Mouse (Mus musculus): ENCODE measurements around the gene Nipal4. TPM values are rescaled to one million over a fixed set of nuclear protein-coding genes. Genes with fewer than 3 reads are reported as not detected.
A peak's percentile ranks its signal among the peaks of the same experiment; 100 is the strongest.

The Nipal4 gene
- polyA plus RNA-seq, 1 experiment from 2014 or later: 1.2 TPM

- H3K4me3 ChIP-seq (replicated peaks): no peak overlapping the region
- no peak for ATAC-seq (replicated peaks; ENCODE audit: low FRiP score)
- 93% methylated on average over 8 of the region's 8 CpGs for WGBS
- peaks cover 15% of the 10 kb centered on the region; the same call in 1 of the 2 replicates for H3K4me1 ChIP-seq
- no peak overlapping the region for H3K9ac ChIP-seq
- H3K27ac ChIP-seq: no peak overlapping the region
- no peak overlapping the region for H3K4me2 ChIP-seq
- no peaks in the 10 kb centered on the region for H3K27me3 ChIP-seq
- no peaks in the 10 kb centered on the region for H3K9me3 ChIP-seq (replicated peaks)
- H3K36me3 ChIP-seq: peaks cover 59% of the 10 kb centered on the region
Observed at GRCm38 (mm10) chr11:46123328-46123866, 42.9 kb downstream of the Nipal4 start.

GRCm38 (mm10) chr11:46122875-46123274 is 43.4 kb downstream of the Nipal4 start:
- ATAC-seq (replicated peaks; ENCODE audit: low FRiP score): no peak
- Histone ChIP-seq H3K4me3 (replicated peaks) (no peak overlapping the region), H3K4me1 (peaks cover 15% of the 10 kb centered on the region; the same call in 1 of the 2 replicates), H3K36me3 (peaks cover 63% of the 10 kb centered on the region), H3K9me3 (replicated peaks) (no peaks in the 10 kb centered on the region), H3K4me2 (no peak overlapping the region), H3K27me3 (no peaks in the 10 kb centered on the region), H3K9ac (no peak overlapping the region), H3K27ac (no peak overlapping the region)
- WGBS: 85% methylated on average over 4 of the region's 4 CpGs

GRCm38 (mm10) chr11:46121666-46122065 is 44.6 kb downstream of the Nipal4 start:
- Histone ChIP-seq H3K27me3 (no peaks in the 10 kb centered on the region), H3K9ac (no peak overlapping the region), H3K4me2 (no peak overlapping the region), H3K36me3 (peaks cover 56% of the 10 kb centered on the region), H3K9me3 (replicated peaks) (no peaks in the 10 kb centered on the region), H3K4me1 (peaks cover 10% of the 10 kb centered on the region; the same call in 1 of the 2 replicates), H3K27ac (no peak overlapping the region), H3K4me3 (replicated peaks) (no peak overlapping the region)
- 81% methylated on average over 4 of the region's 4 CpGs for WGBS
- ATAC-seq (replicated peaks; ENCODE audit: low FRiP score): no peak

- H3K27ac ChIP-seq: peak overlapping the region; percentile 41; the same call in 1 of the 2 replicates
- H3K4me3 ChIP-seq (replicated peaks): no peak overlapping the region
- no peaks in the 10 kb centered on the region for H3K9me3 ChIP-seq (replicated peaks)
- H3K4me1 ChIP-seq: peaks cover 26% of the 10 kb centered on the region
- H3K36me3 ChIP-seq: peaks cover 52% of the 10 kb centered on the region
- ATAC-seq (replicated peaks; ENCODE audit: low FRiP score): no peak
- no peak overlapping the region for H3K4me2 ChIP-seq
- no peak overlapping the region for H3K9ac ChIP-seq
- H3K27me3 ChIP-seq: no peaks in the 10 kb centered on the region
- 85% methylated on average over 10 of the region's 10 CpGs for WGBS
Observed at GRCm38 (mm10) chr11:46120084-46120483, 46.2 kb downstream of the Nipal4 start.

- Histone ChIP-seq H3K9me3 (replicated peaks) (no peaks in the 10 kb centered on the region), H3K9ac (no peak overlapping the region), H3K36me3 (peaks cover 53% of the 10 kb centered on the region), H3K27ac (peak overlapping the region; percentile 41; the same call in 1 of the 2 replicates), H3K4me1 (peaks cover 30% of the 10 kb centered on the region), H3K27me3 (no peaks in the 10 kb centered on the region), H3K4me2 (no peak overlapping the region), H3K4me3 (replicated peaks) (no peak overlapping the region)
- ATAC-seq (replicated peaks; ENCODE audit: low FRiP score): peak; percentile 75
- WGBS: 15% methylated on average over 4 of the region's 4 CpGs
Observed at GRCm38 (mm10) chr11:46119624-46120023, 46.7 kb downstream of the Nipal4 start.

- ATAC-seq (replicated peaks; ENCODE audit: low FRiP score): 0 out of 2 replicates have a peak, but pooled peaks have one; percentile 24
- Histone ChIP-seq H3K4me1 (peaks cover 33% of the 10 kb centered on the region), H3K9ac (no peak overlapping the region), H3K27me3 (no peaks in the 10 kb centered on the region), H3K4me3 (replicated peaks) (no peak overlapping the region), H3K36me3 (peaks cover 49% of the 10 kb centered on the region), H3K27ac (0 out of 2 replicates have a peak overlapping the region, but pooled peaks have one; percentile 59), H3K4me2 (no peak overlapping the region), H3K9me3 (replicated peaks) (no peaks in the 10 kb centered on the region)
- 59% methylated on average over 2 of the region's 2 CpGs for WGBS
Observed at GRCm38 (mm10) chr11:46116510-46116909, 49.8 kb downstream of the Nipal4 start.

- WGBS: 38% methylated on average over 9 of the region's 9 CpGs
- Histone ChIP-seq H3K36me3 (peaks cover 40% of the 10 kb centered on the region), H3K27me3 (no peaks in the 10 kb centered on the region), H3K9me3 (replicated peaks) (no peaks in the 10 kb centered on the region), H3K9ac (no peak overlapping the region), H3K27ac (peak overlapping the region; percentile 59; the same call in 1 of the 2 replicates), H3K4me3 (replicated peaks) (no peak overlapping the region), H3K4me2 (no peak overlapping the region), H3K4me1 (peaks cover 33% of the 10 kb centered on the region)
- peak; percentile 41; the same call in 1 of the 2 replicates for ATAC-seq (replicated peaks; ENCODE audit: low FRiP score)
Observed at GRCm38 (mm10) chr11:46115411-46116173, 50.7 kb downstream of the Nipal4 start.

- H3K4me1 ChIP-seq: peaks cover 32% of the 10 kb centered on the region
- no peaks in the 10 kb centered on the region for H3K9me3 ChIP-seq (replicated peaks)
- no peak overlapping the region for H3K4me2 ChIP-seq
- H3K9ac ChIP-seq: no peak overlapping the region
- no peaks in the 10 kb centered on the region for H3K27me3 ChIP-seq
- H3K4me3 ChIP-seq (replicated peaks): no peak overlapping the region
- H3K36me3 ChIP-seq: peaks cover 38% of the 10 kb centered on the region
- no peak for ATAC-seq (replicated peaks; ENCODE audit: low FRiP score)
- WGBS: 72% methylated on average over 4 of the region's 4 CpGs
- H3K27ac ChIP-seq: no peak overlapping the region
Observed at GRCm38 (mm10) chr11:46115011-46115410, 51.3 kb downstream of the Nipal4 start.

GRCm38 (mm10) chr11:46114221-46114620 is 52.1 kb downstream of the Nipal4 start:
- Histone ChIP-seq H3K27me3 (no peaks in the 10 kb centered on the region), H3K27ac (no peak overlapping the region), H3K9ac (no peak overlapping the region), H3K9me3 (replicated peaks) (no peaks in the 10 kb centered on the region), H3K4me2 (no peak overlapping the region), H3K36me3 (peaks cover 32% of the 10 kb centered on the region), H3K4me3 (replicated peaks) (no peak overlapping the region), H3K4me1 (peaks cover 26% of the 10 kb centered on the region)
- ATAC-seq (replicated peaks; ENCODE audit: low FRiP score): no peak
- WGBS: 90% methylated on average over 7 of the region's 7 CpGs

- Histone ChIP-seq H3K4me1 (peaks cover 23% of the 10 kb centered on the region), H3K27ac (no peak overlapping the region), H3K9ac (no peak overlapping the region), H3K9me3 (replicated peaks) (no peaks in the 10 kb centered on the region), H3K36me3 (peaks cover 28% of the 10 kb centered on the region), H3K4me3 (replicated peaks) (no peak overlapping the region), H3K27me3 (no peaks in the 10 kb centered on the region), H3K4me2 (no peak overlapping the region)
- WGBS: 63% methylated on average over 3 of the region's 3 CpGs
- ATAC-seq (replicated peaks; ENCODE audit: low FRiP score): no peak
Observed at GRCm38 (mm10) chr11:46113211-46113610, 53.1 kb downstream of the Nipal4 start.

- Histone ChIP-seq H3K4me3 (replicated peaks) (no peak overlapping the region), H3K4me1 (peaks cover 15% of the 10 kb centered on the region), H3K9me3 (replicated peaks) (no peaks in the 10 kb centered on the region), H3K27me3 (no peaks in the 10 kb centered on the region), H3K27ac (no peak overlapping the region), H3K36me3 (peaks cover 32% of the 10 kb centered on the region), H3K4me2 (no peak overlapping the region), H3K9ac (no peak overlapping the region)
- 91% methylated on average over 1 of the region's 1 CpGs for WGBS
- ATAC-seq (replicated peaks; ENCODE audit: low FRiP score): no peak
Observed at GRCm38 (mm10) chr11:46110945-46111287, 55.4 kb downstream of the Nipal4 start.

- no peak for ATAC-seq (replicated peaks; ENCODE audit: low FRiP score)
- H3K4me2 ChIP-seq: no peak overlapping the region
- H3K9ac ChIP-seq: no peak overlapping the region
- WGBS: 70% methylated on average over 8 of the region's 8 CpGs
- peaks cover 32% of the 10 kb centered on the region for H3K36me3 ChIP-seq
- no peaks in the 10 kb centered on the region for H3K9me3 ChIP-seq (replicated peaks)
- peaks cover 10% of the 10 kb centered on the region for H3K4me1 ChIP-seq
- no peak overlapping the region for H3K4me3 ChIP-seq (replicated peaks)
- no peak overlapping the region for H3K27ac ChIP-seq
- H3K27me3 ChIP-seq: no peaks in the 10 kb centered on the region
Observed at GRCm38 (mm10) chr11:46110156-46110944, 56.0 kb downstream of the Nipal4 start.

All from kidney, embryonic 15.5 days (tissue).